Mouse (Mus musculus) activated CD4-positive, CD25-positive, alpha-beta regulatory T cell (primary cell): ENCODE data around the gene Plpp3. TPM values are rescaled to one million over a fixed set of nuclear protein-coding genes. Genes with fewer than 3 reads are reported as not detected.

ENCODE experiments used
- polyA plus RNA-seq, 2 experiments: library from polyadenylated mRNA; unstranded; fragments of 100-300 nt; shearing (Covaris generic); gene quantifications; one replicate each; pipeline ENCODE4 v1.2.1; 2017

The Plpp3 gene
- polyA plus RNA-seq: under 1 TPM; 0.05 to 0.23 TPM

GRCm38 (mm10) chr4:105157276-105158168 lies at the start of gene Plpp3:
TSS of gene Plpp3 (plus strand) at chr4:105157347.

GRCm38 (mm10) chr4:105109199-105109989 lies 47.8 kb upstream of the Plpp3 start, which contains the start of gene Prkaa2:
TSS of gene Prkaa2 (minus strand) at chr4:105109890.

Other genes with a start within 250 kb of the Plpp3 start
- under 1 TPM in 1 of 2 experiments, not detected in 1; 0.05 TPM for gene Fyb2, start 243.9 kb upstream of the Plpp3 start, polyA plus RNA-seq
- under 1 TPM in 1 of 2 experiments, not detected in 1; 0.02 TPM for gene Prkaa2, start 47.5 kb upstream of the Plpp3 start, polyA plus RNA-seq